Mouse (Mus musculus) embryo, embryonic 9.5 days (tissue): ENCODE measurements at regions not wholly inside any gene's neighbourhood (a gene's known extent, or its start where the extent isn't known, plus 50 kb on each side); places are given as distances from the start of the nearest gene placed in this dataset.
A peak's percentile ranks its signal among the peaks of the same experiment; 100 is the strongest.
"Not testable (repeated sequence)": the region's sequence is repeated elsewhere in the genome, so short reads cannot be mapped to it uniquely, and the experiment has no call there.

Experiments used
- DNase-seq: peaks from one replicate; pipeline ENCODE4 v3.0.0-alpha.2; 2017; ENCODE audit errors: extremely low spot score

GRCm38 (mm10) chr14:114001377-114001776, 687.0 kb downstream of the Tpm3-rs7 start:
- DNase-seq, result no peak

DNA sequence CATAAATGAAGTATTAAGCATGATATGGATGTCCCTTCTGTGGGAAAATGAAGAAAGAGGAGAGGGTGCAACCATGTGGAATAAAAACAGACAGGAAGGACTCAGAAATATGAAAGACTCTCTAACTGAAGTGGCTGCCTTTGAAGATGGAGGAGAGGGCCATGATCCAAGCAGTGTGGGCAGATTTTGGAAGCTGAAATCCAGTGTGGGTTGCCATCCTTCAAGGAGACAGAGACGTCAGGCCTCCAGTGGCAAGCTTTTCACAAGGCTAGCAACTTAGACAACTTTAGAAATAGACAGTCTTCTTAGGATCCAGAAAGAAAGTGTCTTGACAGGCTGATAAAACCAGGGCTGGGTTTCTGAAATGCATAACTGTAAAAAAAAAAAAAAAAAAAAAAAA, 688.0 kb downstream of the Tpm3-rs7 start:
- DNase-seq, result no peak

DNA sequence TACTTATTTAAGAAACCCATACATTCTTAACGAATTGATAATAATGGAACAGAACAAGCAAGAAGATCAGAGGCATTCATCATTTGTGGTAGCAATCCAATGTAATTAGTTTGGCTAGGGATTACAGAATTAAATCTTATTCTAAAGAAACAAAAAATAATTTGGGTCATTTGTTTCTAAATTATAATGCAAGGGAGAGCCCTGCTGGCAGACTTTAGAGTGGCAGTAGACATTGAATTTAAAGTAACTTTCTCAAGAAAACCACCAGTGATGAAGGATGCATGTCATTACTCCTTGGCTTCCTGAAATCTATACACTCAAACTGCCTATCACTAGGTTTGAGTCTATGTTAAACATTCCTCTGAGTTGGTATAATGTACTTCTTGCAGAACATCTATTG, 722.7 kb downstream of the Tpm3-rs7 start:
- DNase-seq, result no peak

DNA sequence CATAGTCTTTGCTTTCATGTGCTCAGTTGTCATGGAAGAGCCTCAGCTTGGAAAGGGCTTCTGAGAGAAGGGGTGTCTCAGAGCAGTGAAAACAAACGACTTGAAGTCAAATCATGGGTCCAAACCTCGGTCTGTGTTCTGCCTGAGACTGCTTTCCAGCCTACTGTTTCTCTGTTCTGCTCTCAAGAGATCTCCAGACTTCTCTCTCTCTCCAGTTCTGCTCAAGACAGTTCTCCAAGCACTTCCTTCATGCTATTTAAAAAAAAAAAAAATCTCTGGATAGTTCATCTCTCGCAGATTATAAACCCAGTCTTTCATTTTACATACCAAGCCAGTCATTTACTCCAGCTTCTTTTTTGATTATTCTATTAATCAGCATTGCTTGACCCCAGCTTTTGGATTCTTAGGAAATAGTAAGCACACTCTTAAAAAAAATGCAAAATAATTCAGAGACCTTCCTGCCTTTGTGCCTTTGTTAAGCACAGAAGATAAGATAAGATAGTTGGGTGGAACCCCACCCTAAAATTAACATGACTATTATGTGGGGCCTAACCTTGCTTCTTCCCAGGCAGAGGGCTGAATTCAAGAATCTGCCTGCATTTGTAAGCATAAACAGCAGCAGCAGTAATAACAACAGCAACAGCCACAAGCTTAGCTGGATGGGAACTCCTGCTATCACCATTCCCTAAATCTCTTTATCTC, 724.4 kb downstream of the Tpm3-rs7 start:
- no peak for DNase-seq

GRCm38 (mm10) chr14:114053558-114054235, 739.3 kb downstream of the Tpm3-rs7 start:
- no peak for DNase-seq

DNA sequence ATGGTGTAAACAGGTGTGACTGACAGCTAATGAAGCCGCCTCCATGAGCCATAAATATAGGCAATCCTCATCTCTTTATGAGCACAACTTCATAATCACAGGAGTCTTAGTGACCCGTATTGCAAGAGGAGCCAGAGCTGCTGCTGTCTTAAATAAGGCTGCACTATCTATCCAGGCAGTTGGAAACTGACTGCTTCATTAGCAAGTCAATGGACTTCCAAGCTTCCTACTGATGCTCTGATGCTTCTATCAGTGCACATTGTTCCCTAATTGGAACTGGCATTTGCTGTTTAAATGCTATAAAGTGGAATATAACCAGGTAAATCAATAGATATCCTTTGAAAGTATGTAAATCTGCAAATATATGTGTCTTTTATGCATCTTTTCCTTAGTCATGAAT, 746.9 kb downstream of the Tpm3-rs7 start:
- DNase-seq, result no peak

- DNase-seq, result peak; percentile 4
Measured at GRCm38 (mm10) chr14:114062582-114062981, 748.2 kb downstream of the Tpm3-rs7 start.

DNA sequence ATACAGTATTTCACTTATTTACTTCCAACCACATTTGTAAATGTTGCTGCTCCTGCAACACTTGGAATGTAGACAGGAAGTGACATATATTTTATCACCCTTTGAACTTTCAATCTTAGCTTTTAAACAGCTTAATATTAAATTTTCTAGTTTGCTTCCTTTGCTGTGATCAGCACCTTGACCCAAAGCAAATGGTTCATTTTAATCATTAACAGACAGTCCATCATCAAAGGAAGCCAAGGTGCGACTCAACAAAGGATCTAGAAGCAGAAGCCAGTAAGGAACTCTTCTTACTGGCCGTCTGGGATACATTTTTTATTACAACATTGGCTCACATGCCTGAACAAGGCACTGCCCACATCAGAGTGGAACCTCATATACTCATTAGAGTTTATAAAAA, 758.8 kb downstream of the Tpm3-rs7 start:
- DNase-seq, result no peak

DNA sequence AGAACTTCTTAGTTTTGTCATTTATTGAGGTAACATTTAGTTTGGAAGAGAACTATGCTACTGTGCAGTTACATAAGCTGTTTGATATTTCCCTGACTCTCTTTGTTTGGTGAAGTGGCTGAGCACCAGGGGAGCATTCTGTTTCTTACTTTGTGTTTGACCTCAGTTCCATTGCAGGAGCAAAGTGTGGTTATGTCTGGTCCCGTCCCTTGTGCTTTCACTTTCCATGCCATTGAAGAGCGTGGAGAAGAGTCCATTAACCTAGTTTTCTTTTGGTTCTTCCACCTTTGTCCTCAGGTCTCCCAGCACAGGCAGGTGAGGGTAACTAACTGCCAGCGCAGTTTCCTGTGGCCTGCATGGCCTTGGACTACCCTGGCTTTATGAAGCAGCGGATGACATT, 759.6 kb downstream of the Tpm3-rs7 start:
- DNase-seq, result no peak

GRCm38 (mm10) chr14:114106786-114107185, 792.4 kb downstream of the Tpm3-rs7 start:
- DNase-seq, result no peak

- no peak for DNase-seq
Measured at GRCm38 (mm10) chr14:114128491-114128890, 814.1 kb downstream of the Tpm3-rs7 start.

DNA sequence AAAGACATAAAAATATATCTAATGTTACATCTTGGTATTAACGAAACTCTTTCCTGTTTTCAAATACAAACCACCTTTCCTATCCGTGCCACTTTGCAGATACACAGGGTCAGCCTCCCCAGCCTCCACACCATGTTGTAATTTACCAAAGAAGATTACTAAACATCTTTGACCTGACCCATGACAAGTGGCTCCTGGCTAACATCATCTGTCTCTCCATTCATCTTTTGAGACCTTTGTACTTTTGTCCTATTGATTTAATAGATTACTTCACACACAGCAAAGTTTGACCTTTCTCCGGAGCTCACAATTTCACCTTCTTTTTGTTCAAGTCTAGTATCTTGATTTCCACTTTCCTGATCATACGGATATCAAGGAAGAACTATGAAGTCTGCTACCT, 851.6 kb downstream of the Tpm3-rs7 start:
- no peak for DNase-seq

- DNase-seq, result no peak
Measured at GRCm38 (mm10) chr14:114215609-114216008, 876.4 kb upstream of the Gpc5 start.

DNA sequence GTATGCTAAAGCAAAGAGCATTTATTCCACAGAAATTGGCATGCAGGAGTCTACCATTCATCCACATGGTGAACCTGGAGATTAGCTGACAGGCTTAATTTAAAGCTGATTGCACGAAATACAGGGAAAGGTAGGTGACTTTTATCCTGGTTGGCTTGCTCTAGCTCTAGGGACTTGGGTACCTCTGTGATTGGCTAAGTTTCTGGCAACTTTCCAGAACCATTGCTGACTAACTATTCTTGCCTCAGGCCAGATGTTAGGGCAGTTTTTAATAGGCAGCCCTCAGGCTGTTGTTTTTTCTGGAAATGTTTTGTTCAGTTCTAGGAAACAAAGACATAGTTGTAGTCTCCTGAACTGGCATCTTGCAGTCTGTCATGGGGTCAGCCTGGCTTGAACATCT, 871.1 kb upstream of the Gpc5 start:
- no peak for DNase-seq

- no peak for DNase-seq
Measured at GRCm38 (mm10) chr14:114230711-114231110, 861.3 kb upstream of the Gpc5 start.

DNA sequence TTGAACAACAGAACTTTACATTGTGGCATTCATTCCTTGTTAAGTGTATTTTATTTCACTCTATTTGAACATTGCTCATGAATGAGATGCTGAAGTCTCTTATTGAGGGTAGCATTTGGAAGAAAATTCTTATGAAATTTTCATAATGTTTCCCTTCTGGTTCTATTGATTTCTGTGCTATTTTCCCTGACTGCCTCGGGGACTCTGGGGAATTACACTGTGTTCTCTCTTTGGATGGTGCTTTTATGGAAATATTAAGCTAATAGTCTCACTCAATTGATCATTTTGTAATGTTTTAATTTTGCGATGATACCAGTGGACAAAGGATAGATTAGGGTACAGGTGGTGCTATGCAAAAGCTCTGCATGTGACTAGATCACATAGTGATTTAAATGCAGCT, 837.0 kb upstream of the Gpc5 start:
- DNase-seq, result no peak

DNA sequence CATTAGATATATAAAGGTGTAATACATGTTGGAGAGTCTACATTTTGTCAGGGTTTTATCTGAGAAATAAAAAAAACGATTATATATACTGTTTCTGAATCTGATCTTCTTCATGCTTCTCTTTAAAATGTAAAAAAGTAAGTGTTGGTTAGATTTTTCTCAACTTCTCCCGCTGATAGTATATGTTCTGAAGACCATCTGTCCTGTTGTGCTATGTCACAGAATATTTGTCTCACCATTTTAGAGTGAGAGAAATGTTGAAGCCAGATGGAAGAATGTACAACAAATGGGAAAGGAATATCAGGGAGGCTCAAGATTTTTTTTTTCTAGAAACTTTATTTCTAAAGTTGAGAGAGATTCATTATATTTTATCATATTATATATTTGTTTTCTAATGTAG, 830.4 kb upstream of the Gpc5 start:
- DNase-seq, result no peak

- no peak for DNase-seq
Measured at GRCm38 (mm10) chr14:114300611-114301010, 791.4 kb upstream of the Gpc5 start.

GRCm38 (mm10) chr14:114307479-114307878, 784.5 kb upstream of the Gpc5 start:
- no peak for DNase-seq

- no peak for DNase-seq
Measured at GRCm38 (mm10) chr14:114332662-114333061, 759.4 kb upstream of the Gpc5 start.

GRCm38 (mm10) chr14:114349345-114349744, 742.7 kb upstream of the Gpc5 start:
- no peak for DNase-seq

DNA sequence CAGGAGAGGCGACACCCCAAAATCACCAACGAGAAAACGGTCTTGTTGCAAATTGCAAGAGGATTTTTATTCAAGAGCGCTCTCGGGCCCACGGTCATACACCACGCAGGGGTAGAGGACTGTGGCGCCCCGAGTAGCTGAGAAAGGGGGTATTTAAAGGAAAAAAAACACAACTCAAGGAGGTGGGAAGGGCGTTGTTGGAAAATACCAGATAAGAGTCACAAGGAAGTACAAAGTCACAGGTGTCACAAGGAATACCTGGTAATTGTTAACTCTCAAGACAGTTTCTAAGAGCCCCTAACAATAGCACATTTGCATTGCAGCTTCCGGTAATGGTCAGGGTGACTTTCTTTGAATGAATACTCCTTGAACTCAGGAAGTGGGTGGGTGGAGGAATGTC, 742.2 kb upstream of the Gpc5 start:
- not testable (repeated sequence) for DNase-seq

GRCm38 (mm10) chr14:114352307-114352706, 739.7 kb upstream of the Gpc5 start:
- no peak for DNase-seq

DNA sequence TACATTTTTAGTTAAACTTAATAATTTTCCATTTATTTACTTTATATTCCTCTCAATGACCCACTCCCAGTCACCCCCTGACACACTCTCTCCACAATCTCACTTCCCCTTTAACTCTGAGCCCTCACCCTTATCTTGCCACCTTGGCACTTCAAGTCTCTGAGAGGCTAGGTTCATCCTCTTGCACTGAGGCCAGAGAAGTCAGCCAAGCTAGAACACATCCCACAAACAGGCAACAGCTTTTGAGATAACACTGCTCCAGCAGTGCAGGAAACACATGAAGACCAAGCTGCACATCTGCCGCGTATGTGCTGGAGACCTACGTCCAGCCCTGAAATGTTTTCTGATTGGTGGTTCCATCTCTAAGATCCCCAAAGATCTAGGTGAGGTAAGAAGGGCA, 717.2 kb upstream of the Gpc5 start:
- no peak for DNase-seq
